Mouse (Mus musculus) CD4-positive helper T cell, adult 2 months (primary cell): ENCODE measurements at regions not wholly inside any gene's neighbourhood (a gene's known extent, or its start where the extent isn't known, plus 50 kb on each side); places are given as distances from the start of the nearest gene placed in this dataset.

Experiments used
- DNase-seq: peaks from one replicate; pipeline ENCODE4 v3.0.0-alpha.2; 2012; ENCODE audit warnings: low read depth, missing footprints, low spot score

DNA sequence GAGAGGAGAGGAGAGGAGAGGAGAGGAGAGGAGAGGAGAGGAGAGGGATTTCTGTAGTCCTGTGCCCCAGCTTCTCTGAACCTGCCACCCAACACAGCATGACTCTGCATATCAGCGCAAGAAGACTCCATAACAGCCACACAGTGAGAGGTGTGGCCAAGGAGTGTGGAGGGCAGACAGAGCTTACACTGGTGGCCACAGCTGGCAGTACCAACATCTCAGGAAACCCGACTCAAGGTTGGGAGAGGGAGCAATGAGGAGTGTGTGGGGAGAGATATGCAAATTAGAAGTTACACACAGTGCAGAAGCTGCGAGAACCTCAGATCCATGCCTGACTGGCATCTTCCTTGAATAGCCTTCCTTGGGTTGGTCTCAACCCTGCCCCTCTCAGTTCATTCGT lies 63.5 kb upstream of the Vps8 start:
- DNase-seq = no peak

GRCm38 (mm10) chr16:21361406-21361805 lies 61.5 kb upstream of the Vps8 start:
- DNase-seq = no peak

DNA sequence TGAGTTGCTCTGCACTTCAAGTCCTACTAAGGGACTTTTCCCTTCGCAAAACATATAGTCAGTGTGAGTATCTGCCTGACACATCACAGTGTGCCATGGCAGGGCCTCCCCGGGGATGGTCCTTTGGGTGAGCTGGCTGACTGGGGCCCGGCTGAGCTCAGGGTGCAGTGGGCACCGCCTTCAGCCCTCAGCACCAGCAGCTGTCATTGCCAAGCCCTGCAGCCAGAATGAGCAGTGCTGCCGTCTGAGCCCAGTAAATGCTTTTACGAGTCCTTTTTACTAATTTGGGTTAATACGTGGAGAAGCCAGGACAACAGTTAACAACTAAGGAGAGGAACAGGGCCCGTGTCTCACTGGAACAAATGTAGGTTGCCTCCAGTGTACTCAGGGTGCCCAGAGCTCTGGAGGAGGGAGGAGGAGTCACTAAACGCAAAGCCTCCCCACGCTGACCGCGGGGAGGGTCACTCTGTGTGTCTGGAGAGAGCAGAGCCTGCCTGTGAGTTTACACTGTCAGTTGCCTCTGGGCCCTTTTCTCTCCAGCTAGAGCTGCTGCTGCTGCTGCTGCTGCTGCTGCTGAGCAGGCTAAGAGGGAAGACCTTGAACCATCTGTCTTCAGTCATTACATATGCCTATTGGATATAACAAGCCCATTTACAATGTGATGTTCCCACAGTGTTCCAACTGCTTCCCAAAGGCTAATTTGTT lies 60.1 kb upstream of the Vps8 start:
- DNase-seq = no peak

GRCm38 (mm10) chr16:21364885-21365284 lies 58.0 kb upstream of the Vps8 start:
- no peak for DNase-seq

DNA sequence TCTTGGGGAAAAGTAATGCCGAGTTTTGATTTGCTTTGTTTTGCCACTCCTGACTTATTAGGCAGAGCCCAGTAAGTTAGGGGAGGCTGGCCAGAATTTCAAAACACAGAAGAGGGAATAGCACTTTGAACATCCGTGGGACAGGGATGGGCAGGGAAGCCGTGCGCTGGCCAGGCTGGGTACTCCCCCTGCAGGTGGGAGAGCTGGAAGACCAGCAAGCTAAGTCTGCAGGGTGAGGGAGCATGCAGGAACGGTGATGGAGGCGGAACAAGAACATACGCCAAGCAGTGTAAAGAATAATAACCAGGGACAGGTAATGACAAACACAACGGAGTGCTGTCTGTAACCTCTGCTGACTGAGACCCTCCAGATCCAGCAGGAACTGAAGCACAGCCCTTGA lies 55.5 kb upstream of the Vps8 start:
- DNase-seq = no peak

DNA sequence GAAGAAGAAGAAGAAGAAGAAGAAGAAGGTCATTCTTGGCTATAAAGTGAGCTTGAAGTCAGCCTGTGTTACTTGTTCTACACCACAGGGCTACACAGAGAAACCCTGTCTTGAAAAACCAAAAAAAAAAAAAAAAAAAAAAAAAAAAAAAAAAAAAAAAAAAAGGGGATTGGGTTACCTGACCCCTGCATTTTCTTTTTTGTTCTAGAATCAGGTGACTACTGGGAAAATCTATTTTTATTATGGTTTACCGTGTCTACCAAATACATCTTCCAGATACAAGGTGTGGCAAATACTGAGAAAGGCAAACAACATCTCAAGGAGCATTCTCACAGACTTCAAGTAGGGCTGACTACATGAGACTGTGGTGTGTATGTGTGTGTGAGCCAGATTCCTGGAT lies 54.1 kb upstream of the Vps8 start:
- no peak for DNase-seq

DNA sequence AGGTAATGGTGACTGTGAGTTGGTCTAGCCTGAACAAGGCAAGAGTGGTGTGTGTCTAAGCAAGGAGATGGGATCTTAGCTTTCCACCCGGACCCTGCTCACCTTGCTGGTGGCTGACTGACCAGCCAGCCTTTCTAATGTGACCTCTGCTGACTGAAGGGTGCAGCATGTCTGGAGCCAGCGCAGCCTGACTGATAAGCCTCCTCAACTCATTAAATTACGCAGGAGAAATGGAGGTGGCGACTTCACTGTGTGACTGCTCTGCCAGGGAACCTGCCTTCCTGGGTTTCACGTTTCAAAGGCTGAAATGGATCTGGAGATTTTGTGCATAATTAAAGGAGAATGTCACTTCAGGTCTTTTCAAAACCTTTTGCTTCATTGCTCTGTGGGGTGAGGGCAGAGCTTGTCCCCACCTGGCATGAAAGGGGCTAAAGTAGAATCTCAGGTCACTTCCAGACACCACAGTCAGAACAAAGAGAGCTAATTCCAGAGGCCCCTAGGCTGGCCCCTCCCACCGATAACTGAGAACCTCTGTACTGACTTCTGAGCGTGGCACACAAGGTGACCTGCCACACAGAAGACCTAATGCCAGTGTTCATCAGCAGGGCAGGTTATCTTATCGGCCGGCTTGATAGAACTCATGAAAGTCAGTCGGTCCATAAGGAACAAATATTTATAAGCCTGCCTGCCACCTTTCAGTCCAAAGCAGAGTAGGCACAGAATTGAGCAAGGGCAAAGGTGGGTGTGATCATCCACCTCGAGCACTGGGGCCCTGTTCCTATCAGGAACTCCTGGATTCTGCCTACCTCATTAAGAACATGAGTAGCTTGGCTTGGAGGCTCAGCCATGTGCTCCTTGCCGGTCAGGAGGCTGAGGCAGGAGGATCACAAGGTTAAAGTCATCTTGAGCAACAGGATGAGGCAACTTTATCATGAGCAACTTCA lies 53.1 kb upstream of the Vps8 start:
- no peak for DNase-seq
